Mouse (Mus musculus) hindbrain, postnatal 0 days (tissue): ENCODE measurements around the gene Rbmx. TPM values are rescaled to one million over a fixed set of nuclear protein-coding genes. Genes with fewer than 3 reads are reported as not detected.

ENCODE experiments used
- ATAC-seq: fragments of 200-750 bp; cut with Nextera tagmentation; 2 replicates; pipeline ENCODE4 v1.8.0; 2017; ENCODE audit warnings: mild to moderate bottlenecking, moderate TSS enrichment, moderate library complexity
- DNase-seq: peaks from one replicate; pipeline ENCODE4 v3.0.0-alpha.2; 2015; ENCODE audit warnings: low spot score
- H3K27ac ChIP-seq: fragments of 300-500 bp; sonication (generic); 2 replicates; pipeline ENCODE4 v1.5.1; 2014; ENCODE audit warnings: mild to moderate bottlenecking
- H3K27me3 ChIP-seq: fragments of 300-500 bp; sonication (generic); 2 replicates; pipeline ENCODE4 v1.6.1; 2014; ENCODE audit warnings: low read length, mixed read lengths; ENCODE audit not compliant: insufficient read depth
- H3K36me3 ChIP-seq: fragments of 300-500 bp; sonication (generic); 2 replicates; pipeline ENCODE4 v1.6.1; 2014; ENCODE audit warnings: low read length, mixed read lengths; ENCODE audit not compliant: insufficient read depth
- H3K4me1 ChIP-seq: fragments of 300-500 bp; sonication (generic); 2 replicates; pipeline ENCODE4 v1.6.1; 2014; ENCODE audit warnings: antibody characterized with exemption, low read length, mixed read lengths; ENCODE audit not compliant: insufficient read depth
- H3K4me2 ChIP-seq: fragments of 300-500 bp; sonication (generic); 2 replicates; pipeline ENCODE4 v1.6.1; 2014; ENCODE audit warnings: low read depth, mild to moderate bottlenecking, low read length, moderate library complexity, mixed read lengths
- H3K4me3 ChIP-seq: fragments of 300-500 bp; sonication (generic); 2 replicates; pipeline ENCODE4 v1.5.1; 2014; ENCODE audit warnings: low read length
- H3K9ac ChIP-seq: fragments of 300-500 bp; sonication (generic); replicated peaks from 2 replicates; pipeline ENCODE4 v1.6.1; 2014; ENCODE audit warnings: mild to moderate bottlenecking, low read length, moderate library complexity, mixed read lengths
- H3K9me3 ChIP-seq: fragments of 300-500 bp; sonication (generic); 2 replicates; pipeline ENCODE4 v1.6.1; 2016; ENCODE audit warnings: low read length, mixed read lengths
- CTCF ChIP-seq: IDR thresholded peaks from 2 replicates; pipeline ENCODE4 v1.5.1; 2016; ENCODE audit warnings: antibody characterized with exemption, control low read depth, low read depth
- WGBS: fragments of 180-500 bp; shearing (Covaris S2); extraction: QIAGEN DNeasy Blood & Tissue Kit; methylation state at CpG from one replicate; pipeline ENCODE4 v1.1.7; 2014; 5-methylcytosine and 5-hydroxymethylcytosine counted together
- polyA plus RNA-seq: library from polyadenylated mRNA; unstranded; fragments of >200 nt; fragmentation: Nextera tagmentation; extraction: Ambion mirVana; gene quantifications from 2 replicates; pipeline ENCODE4 v1.2.1, GENCODE M21; 2015
- total RNA-seq: library from RNA; depleted of rRNA; stranded (reverse); fragments of >200 nt; gene quantifications from 2 replicates; pipeline ENCODE4 v1.2.3, GENCODE M21; 2014; rRNA removed

Gene Rbmx
- total and polyA plus RNA-seq, 2 experiments from 2014 or later = 81.8 to 110 TPM

GRCm38 (mm10) chrX:57359316-57359715, 33.5 kb downstream of the Rbmx start:
- no peak for TF ChIP-seq CTCF
- H3K27me3 ChIP-seq = no peaks in the 10 kb centered on the region
- H3K4me1 ChIP-seq = no peaks in the 10 kb centered on the region
- no peak overlapping the region for H3K4me2 ChIP-seq
- no peak overlapping the region for H3K4me3 ChIP-seq
- H3K36me3 ChIP-seq = no peaks in the 10 kb centered on the region
- WGBS = 59% methylated on average over 1 of the region's 1 CpGs
- no peak overlapping the region for H3K27ac ChIP-seq
- H3K9me3 ChIP-seq = no peaks in the 10 kb centered on the region
- no peak overlapping the region for H3K9ac ChIP-seq
- DNase-seq (no peak), ATAC-seq (no peak)

GRCm38 (mm10) chrX:57339220-57339619, 53.6 kb downstream of the Rbmx start:
- ATAC-seq = no peak
- no peak overlapping the region for H3K27ac ChIP-seq
- H3K9ac ChIP-seq = no peak overlapping the region
- no peaks in the 10 kb centered on the region for H3K9me3 ChIP-seq
- WGBS = 57% methylated on average over 4 of the region's 4 CpGs
- DNase-seq = no peak
- no peak for TF ChIP-seq CTCF
- no peaks in the 10 kb centered on the region for H3K27me3 ChIP-seq
- no peaks in the 10 kb centered on the region for H3K4me1 ChIP-seq
- H3K36me3 ChIP-seq = no peaks in the 10 kb centered on the region
- H3K4me3 ChIP-seq = no peak overlapping the region
- no peak overlapping the region for H3K4me2 ChIP-seq

- TF ChIP-seq CTCF = no peak
- Histone ChIP-seq H3K27ac (no peak within 1 kb of the TSS), H3K27me3 (no peaks in the 10 kb centered on the region), H3K4me1 (no peaks in the 10 kb centered on the region), H3K9me3 (no peaks in the 10 kb centered on the region), H3K4me3 (no peak within 1 kb of the TSS), H3K4me2 (no peak within 1 kb of the TSS), H3K36me3 (no peaks in the 10 kb centered on the region), H3K9ac (no peak within 1 kb of the TSS)
- peak; percentile 64; the same call in 1 of the 2 replicates for ATAC-seq
- DNase-seq = peak; percentile 24
- 62% methylated on average over 18 of the region's 18 CpGs for WGBS
These were observed 54.2 kb downstream of the Rbmx start, which contains the start of gene Arhgef6 for GRCm38 (mm10) chrX:57338371-57339211. Gene Arhgef6 (minus strand): TSS chrX:57338729.

GRCm38 (mm10) chrX:57337582-57337981, 55.3 kb downstream of the Rbmx start:
- H3K27ac ChIP-seq = no peak overlapping the region
- no peaks in the 10 kb centered on the region for H3K36me3 ChIP-seq
- DNase-seq (no peak), ATAC-seq (no peak)
- H3K27me3 ChIP-seq = no peaks in the 10 kb centered on the region
- no peaks in the 10 kb centered on the region for H3K4me1 ChIP-seq
- H3K9me3 ChIP-seq = no peaks in the 10 kb centered on the region
- H3K4me2 ChIP-seq = no peak overlapping the region
- H3K4me3 ChIP-seq = no peak overlapping the region
- no peak for TF ChIP-seq CTCF
- H3K9ac ChIP-seq = no peak overlapping the region

GRCm38 (mm10) chrX:57336958-57337357, 55.9 kb downstream of the Rbmx start:
- no peaks in the 10 kb centered on the region for H3K27me3 ChIP-seq
- DNase-seq (no peak), ATAC-seq (no peak)
- no peak overlapping the region for H3K9ac ChIP-seq
- H3K4me3 ChIP-seq = no peak overlapping the region
- H3K4me1 ChIP-seq = no peaks in the 10 kb centered on the region
- no peak overlapping the region for H3K4me2 ChIP-seq
- H3K9me3 ChIP-seq = no peaks in the 10 kb centered on the region
- no peaks in the 10 kb centered on the region for H3K36me3 ChIP-seq
- no peak for TF ChIP-seq CTCF
- 88% methylated on average over 9 of the region's 9 CpGs for WGBS
- no peak overlapping the region for H3K27ac ChIP-seq

- H3K36me3 ChIP-seq = no peaks in the 10 kb centered on the region
- H3K27ac ChIP-seq = no peak overlapping the region
- DNase-seq (no peak), ATAC-seq (no peak)
- H3K4me1 ChIP-seq = no peaks in the 10 kb centered on the region
- H3K4me2 ChIP-seq = no peak overlapping the region
- 90% methylated on average over 6 of the region's 6 CpGs for WGBS
- H3K9ac ChIP-seq = no peak overlapping the region
- no peaks in the 10 kb centered on the region for H3K9me3 ChIP-seq
- no peaks in the 10 kb centered on the region for H3K27me3 ChIP-seq
- no peak for TF ChIP-seq CTCF
- no peak overlapping the region for H3K4me3 ChIP-seq
These were observed 57.5 kb downstream of the Rbmx start for GRCm38 (mm10) chrX:57335313-57335712.

Other genes starting within 250 kb of the Rbmx start
- not detected in 2 replicates for gene Cd40lg, start 180.9 kb downstream of the Rbmx start, total RNA-seq
- not detected in 2 replicates for gene Cd40lg, start 180.9 kb downstream of the Rbmx start, polyA plus RNA-seq
- 5.4 and 8.4 TPM in 2 replicates for gene Arhgef6, start 54.3 kb downstream of the Rbmx start, total RNA-seq
- 4.6 and 4.7 TPM in 2 replicates for gene Arhgef6, start 54.3 kb downstream of the Rbmx start, polyA plus RNA-seq
- gene Gm364, start 16.1 kb upstream of the Rbmx start, total RNA-seq = not detected in 2 replicates
- gene Gm364, start 16.1 kb upstream of the Rbmx start, polyA plus RNA-seq = 0.06 TPM in 1 of 2 replicates, not detected in the other
- gene Gpr101, start 110.7 kb upstream of the Rbmx start, total RNA-seq = 1.7 TPM in 2 replicates
- gene Gpr101, start 110.7 kb upstream of the Rbmx start, polyA plus RNA-seq = 0.75 and 0.77 TPM in 2 replicates